Mouse (Mus musculus) CH12.LX (cell line): Measurements from ENCODE around the gene Zfp260. TPM values are rescaled to one million over a fixed set of nuclear protein-coding genes. Genes with fewer than 3 reads are reported as not detected.

ENCODE experiments used
- DNase-seq: peaks from one replicate; pipeline ENCODE4 v3.0.0-alpha.2; 2013; ENCODE audit errors: extremely low read depth
- H3K27ac ChIP-seq: 2 replicates; pipeline ENCODE4 v1.5.1; 2012; ENCODE audit warnings: low read depth, mild to moderate bottlenecking, control low read depth, moderate library complexity; ENCODE audit not compliant: insufficient read depth
- H3K27me3 ChIP-seq: replicated peaks from 2 replicates; pipeline ENCODE3; 2012; ENCODE audit warnings: inconsistent platforms
- H3K36me3 ChIP-seq, 2 experiments: replicated peaks in 1 of 2; 2 replicates each; pipeline versions ENCODE3 to v1.6.1; 2012; ENCODE audit warnings: inconsistent platforms in 1 of 2, low read length in 1 of 2, mild to moderate bottlenecking in 1 of 2, mixed read lengths in 1 of 2, moderate library complexity in 1 of 2; ENCODE audit not compliant: control insufficient read depth in 1 of 2, insufficient read depth in 1 of 2
- H3K4me1 ChIP-seq, 2 experiments: 2 replicates each; pipeline ENCODE4 v1.6.1; 2012; ENCODE audit warnings: inconsistent platforms in 1 of 2, moderate library complexity in 1 of 2; ENCODE audit not compliant: insufficient read depth in 2 of 2, control insufficient read depth in 1 of 2
- H3K4me2 ChIP-seq: 2 replicates; pipeline ENCODE4 v1.6.1; 2012; ENCODE audit warnings: low read depth, mild to moderate bottlenecking, control low read depth; ENCODE audit not compliant: poor library complexity, insufficient read depth, severe bottlenecking
- H3K4me3 ChIP-seq, 3 experiments: fragments of 150-350 bp in 1 of 3; sonication (generic) in 1 of 3; replicated peaks in 1 of 3; 2 replicates each; pipeline versions ENCODE3 to v1.5.1; 2011 to 2012; ENCODE audit warnings: low read depth in 2 of 3, low read length in 2 of 3, mild to moderate bottlenecking in 2 of 3, moderate library complexity in 2 of 3, control low read depth in 1 of 3, improper control_type of control experiment in 1 of 3, inconsistent platforms in 1 of 3, mixed read lengths in 1 of 3; ENCODE audit not compliant: poor library complexity in 1 of 3
- H3K79me2 ChIP-seq: replicated peaks from 2 replicates; pipeline ENCODE4 v1.6.1; 2012; ENCODE audit warnings: mild to moderate bottlenecking, moderate library complexity; ENCODE audit not compliant: control insufficient read depth, poor library complexity, insufficient read depth, severe bottlenecking; ENCODE audit errors: extremely low read depth
- H3K9ac ChIP-seq: 2 replicates; pipeline ENCODE4 v1.6.1; 2012; ENCODE audit warnings: low read depth, mild to moderate bottlenecking, control low read depth, moderate library complexity; ENCODE audit not compliant: insufficient read depth
- H3K9me3 ChIP-seq: replicated peaks from 2 replicates; pipeline ENCODE3; 2012; ENCODE audit warnings: low read length, inconsistent platforms, mixed read lengths
- BHLHE40 ChIP-seq: IDR thresholded peaks from 2 replicates; pipeline ENCODE4 v1.6.1; 2011; ENCODE audit warnings: mild to moderate bottlenecking, low read depth, low read length, improper control_type of control experiment
- CHD1 ChIP-seq: IDR thresholded peaks from 2 replicates; pipeline ENCODE4 v1.6.1; 2012; ENCODE audit warnings: low read depth, low read length, improper control_type of control experiment, inconsistent platforms
- CHD2 ChIP-seq: IDR thresholded peaks from 2 replicates; pipeline ENCODE4 v1.6.1; 2011; ENCODE audit warnings: low read length, improper control_type of control experiment
- CTCF ChIP-seq, 2 experiments: IDR thresholded peaks in 1 of 2; conservative IDR thresholded peaks in 1 of 2; 2 replicates each; pipeline ENCODE4 v1.5.1; 2011 to 2012; ENCODE audit warnings: low read depth in 2 of 2, low read length in 2 of 2, improper control_type of control experiment in 1 of 2, inconsistent platforms in 1 of 2, mild to moderate bottlenecking in 1 of 2, moderate library complexity in 1 of 2
- ELF1 ChIP-seq: IDR thresholded peaks from 2 replicates; pipeline ENCODE4 v1.6.1; 2014; ENCODE audit warnings: low read depth, mild to moderate bottlenecking, inconsistent platforms, low read length, improper control_type of control experiment
- EP300 ChIP-seq: IDR thresholded peaks from 2 replicates; pipeline ENCODE4 v1.6.1; 2011; ENCODE audit warnings: low read length, improper control_type of control experiment
- ETS1 ChIP-seq: conservative IDR thresholded peaks from 2 replicates; pipeline ENCODE4 v1.6.1; 2012; ENCODE audit warnings: low read depth, mild to moderate bottlenecking, inconsistent platforms, low read length, improper control_type of control experiment, moderate library complexity
- HCFC1 ChIP-seq: IDR thresholded peaks from 2 replicates; pipeline ENCODE4 v1.6.1; 2012; ENCODE audit warnings: low read depth, mild to moderate bottlenecking, inconsistent platforms, low read length, improper control_type of control experiment
- IRF4 ChIP-seq: IDR thresholded peaks from 2 replicates; pipeline ENCODE4 v1.6.1; 2014; ENCODE audit warnings: low read depth, mild to moderate bottlenecking, inconsistent platforms, low read length, improper control_type of control experiment
- JUND ChIP-seq: conservative IDR thresholded peaks from 2 replicates; pipeline ENCODE4 v1.6.1; 2011; ENCODE audit warnings: low read depth, low read length, improper control_type of control experiment
- MAFK ChIP-seq: IDR thresholded peaks from 2 replicates; pipeline ENCODE4 v1.6.1; 2011; ENCODE audit warnings: low read length, improper control_type of control experiment; ENCODE audit not compliant: insufficient replicate concordance
- MAZ ChIP-seq: IDR thresholded peaks from 2 replicates; pipeline ENCODE4 v1.6.1; 2012; ENCODE audit warnings: low read depth, mild to moderate bottlenecking, inconsistent platforms, low read length, improper control_type of control experiment, moderate library complexity
- MXI1 ChIP-seq: IDR thresholded peaks from 2 replicates; pipeline ENCODE4 v1.6.1; 2011; ENCODE audit warnings: mild to moderate bottlenecking, low read depth, low read length, improper control_type of control experiment
- MYC ChIP-seq: IDR thresholded peaks from 2 replicates; pipeline ENCODE4 v1.6.1; 2011; ENCODE audit warnings: low read depth, mild to moderate bottlenecking, improper control_type of control experiment, low read length
- NELFE ChIP-seq: IDR thresholded peaks from 2 replicates; pipeline ENCODE4 v1.6.1; 2011; ENCODE audit warnings: low read depth, low read length, improper control_type of control experiment
- POLR2AphosphoS2 ChIP-seq: IDR thresholded peaks from 2 replicates; pipeline ENCODE4 v1.6.1; 2011; ENCODE audit warnings: low read depth, low read length, improper control_type of control experiment
- RAD21 ChIP-seq: IDR thresholded peaks from 2 replicates; pipeline ENCODE4 v1.6.1; 2011; ENCODE audit warnings: low read depth, mild to moderate bottlenecking, low read length, improper control_type of control experiment, moderate library complexity
- RCOR1 ChIP-seq: conservative IDR thresholded peaks from 2 replicates; pipeline ENCODE4 v1.6.1; 2012; ENCODE audit warnings: low read depth, mild to moderate bottlenecking, inconsistent platforms, low read length, improper control_type of control experiment
- SIN3A ChIP-seq: IDR thresholded peaks from 2 replicates; pipeline ENCODE4 v1.6.1; 2012; ENCODE audit warnings: low read length, improper control_type of control experiment, inconsistent platforms
- SMC3 ChIP-seq: IDR thresholded peaks from 2 replicates; pipeline ENCODE4 v1.6.1; 2011; ENCODE audit warnings: low read depth, low read length, improper control_type of control experiment
- TCF12 ChIP-seq: IDR thresholded peaks from 2 replicates; pipeline ENCODE4 v1.6.1; 2014; ENCODE audit warnings: low read depth, mild to moderate bottlenecking, inconsistent platforms, low read length, improper control_type of control experiment
- UBTF ChIP-seq: IDR thresholded peaks from 2 replicates; pipeline ENCODE4 v1.6.1; 2012; ENCODE audit warnings: low read depth, mild to moderate bottlenecking, inconsistent platforms, low read length, improper control_type of control experiment, moderate library complexity
- USF1 ChIP-seq: IDR thresholded peaks from 2 replicates; pipeline ENCODE4 v1.6.1; 2014; ENCODE audit warnings: low read depth, mild to moderate bottlenecking, inconsistent platforms, low read length, improper control_type of control experiment
- USF2 ChIP-seq: conservative IDR thresholded peaks from 2 replicates; pipeline ENCODE4 v1.6.1; 2011; ENCODE audit warnings: low read depth, low read length, improper control_type of control experiment
- ZMIZ1 ChIP-seq: IDR thresholded peaks from 2 replicates; pipeline ENCODE4 v1.6.1; 2012; ENCODE audit warnings: low read depth, mild to moderate bottlenecking, inconsistent platforms, low read length, improper control_type of control experiment
- ZNF384 ChIP-seq: IDR thresholded peaks from 2 replicates; pipeline ENCODE4 v1.6.1; 2012; ENCODE audit warnings: low read depth, low read length, improper control_type of control experiment, inconsistent platforms
- dilution Hi-C: fragments of 300-500 bp; cut with MboI; formaldehyde crosslinking; loops from 2 replicates; pipeline ENCODE4 v1.14.3; 2020; ENCODE audit warnings: low sequenced_read_pairs; ENCODE audit not compliant: extremely low pct_unique_long_range_greater_than_20kb, extremely low pct_ligation_motif_present
- in situ Hi-C: fragments of 300-500 bp; cut with MboI; formaldehyde crosslinking; loops from 3 replicates; pipeline ENCODE4 v1.14.3; 2019; ENCODE audit warnings: low sequenced_read_pairs, low pct_ligation_motif_present, low pct_unique_long_range_greater_than_20kb, mixed read lengths
- polyA plus RNA-seq: library from polyadenylated mRNA; unstranded; fragments of >175 nt; gene quantifications from 2 replicates; pipeline ENCODE4 v1.2.1, GENCODE M21; 2012; ENCODE audit warnings: low read depth; ENCODE audit not compliant: insufficient read length
- total RNA-seq, 2 experiments: library from RNA; depleted of rRNA; stranded (reverse); fragments of 300-350 nt in 1 of 2; fragments of >200 nt in 1 of 2; gene quantifications; 2 replicates each; pipeline ENCODE4 v1.2.3; 2012 to 2014

The Zfp260 gene
- total and polyA plus RNA-seq, 3 experiments: 11.1 to 19.6 (median 11.5) TPM

DNA sequence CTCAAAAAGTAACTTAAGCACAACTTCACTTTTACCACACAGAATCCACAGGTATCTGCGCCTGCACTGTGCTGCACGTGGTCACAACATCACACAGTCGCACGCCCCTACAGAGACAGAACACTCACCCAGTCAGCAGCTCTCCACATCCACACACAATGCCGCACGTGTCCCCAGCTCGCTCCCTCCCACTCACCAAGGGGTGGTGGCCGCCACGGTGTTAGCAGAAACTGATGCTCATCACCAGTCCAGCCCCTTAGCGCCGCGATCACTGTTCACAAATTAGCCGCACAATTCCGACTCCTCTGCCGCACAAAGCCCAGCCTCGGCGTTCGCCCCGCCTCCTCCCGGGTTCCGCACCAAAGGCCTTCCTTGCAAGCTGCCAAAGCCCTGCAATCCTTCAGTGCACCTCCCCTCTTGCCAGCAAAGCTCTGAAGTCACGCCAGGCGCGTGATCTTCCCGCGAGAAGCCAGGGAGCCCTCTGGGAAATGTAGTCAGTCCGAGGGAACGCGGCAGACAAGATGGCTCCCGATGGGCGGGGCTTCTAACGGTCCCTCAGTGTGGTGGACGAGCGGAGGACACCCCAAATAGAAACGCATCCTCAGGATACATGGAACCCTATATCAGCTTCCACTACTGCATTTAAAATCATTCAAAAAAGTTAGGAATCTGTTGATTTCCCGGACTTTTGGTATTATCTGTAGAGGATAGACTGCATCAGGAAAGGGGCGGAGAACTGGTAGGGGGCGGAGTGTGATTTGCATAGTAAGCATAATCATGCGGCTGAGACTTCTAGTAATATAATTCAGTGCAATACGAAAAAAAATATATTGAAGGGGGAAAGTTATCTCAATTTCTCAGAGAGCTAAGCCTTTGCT lies 4.2 kb upstream of the Zfp260 start, which contains the start of the genes Gm26920 and Zfp566 (continued):
- peak; percentile 64; the same call in 1 of the 2 replicates for TF ChIP-seq NELFE
- TF ChIP-seq USF1: peak; percentile 28
- TF ChIP-seq CTCF (conservative IDR thresholded peaks at IDR 0.05 in 1 of 2, IDR thresholded peaks at IDR 0.05 in 1 of 2; ENCODE audit: low read depth in 2 of 2, low read length in 2 of 2): no peak
- TF ChIP-seq HCFC1: peak; percentile 99
- TF ChIP-seq BHLHE40: peak; percentile 74
- peak; percentile 76 for TF ChIP-seq ELF1
- peak; percentile 100 for TF ChIP-seq CHD2
- TF ChIP-seq JUND: no peak
- TF ChIP-seq POLR2AphosphoS2: no peak
- no peak for TF ChIP-seq SMC3
- TF ChIP-seq CHD1: no peak
- no peak for TF ChIP-seq ETS1
- no peak for TF ChIP-seq RAD21
- TF ChIP-seq UBTF: no peak
- TF ChIP-seq MYC: peak; percentile 95
- peak; percentile 84 for TF ChIP-seq ZMIZ1

DNA sequence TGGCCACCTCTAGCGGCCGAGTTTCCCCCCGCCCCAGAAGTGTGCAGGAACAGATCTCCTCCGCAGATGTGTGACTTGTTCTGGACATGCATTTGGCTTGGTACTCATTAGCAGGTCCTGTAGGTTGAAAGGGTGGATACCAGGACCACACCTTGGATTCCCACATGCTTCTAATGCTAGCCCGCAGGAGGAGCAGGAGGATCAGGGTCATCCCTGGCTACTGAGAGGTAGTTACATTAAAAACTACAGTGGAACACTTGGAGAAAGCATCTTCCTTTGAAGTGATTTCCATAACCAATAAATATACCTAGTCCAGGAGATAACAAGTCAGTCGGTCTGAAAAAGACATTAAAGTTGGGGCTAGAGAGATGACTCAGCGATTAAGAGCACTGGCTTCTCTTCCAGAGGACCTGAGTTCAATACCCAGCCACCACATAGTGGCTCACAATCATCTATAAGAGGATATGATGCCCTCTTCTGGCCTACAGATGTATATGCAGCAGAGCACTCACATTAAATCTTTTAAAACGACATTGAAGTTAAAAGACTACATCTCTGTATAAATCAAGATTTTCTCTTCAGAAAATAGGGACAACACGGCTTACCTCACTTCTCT lies 3.5 kb upstream of the Zfp260 start:
- no peaks in the 10 kb centered on the region for H3K27me3 ChIP-seq
- in situ Hi-C loops: no loop called here
- H3K9me3 ChIP-seq: no peaks in the 10 kb centered on the region
- TF ChIP-seq JUND (no peak; the same call in 1 of the 2 replicates), ZNF384 (no peak), BHLHE40 (no peak), NELFE (no peak), RAD21 (peak; percentile 61), IRF4 (0 out of 2 replicates have a peak, but pooled peaks have one; percentile 20), RCOR1 (no peak), MAZ (no peak), CHD2 (no peak), MXI1 (no peak), CTCF (conservative IDR thresholded peaks at IDR 0.05 in 1 of 2, IDR thresholded peaks at IDR 0.05 in 1 of 2; ENCODE audit: low read depth in 2 of 2, low read length in 2 of 2) (peak; percentile 53 to 75; a peak in 3 of 4 replicates), MYC (no peak), SIN3A (peak; percentile 21; the same call in 1 of the 2 replicates), ELF1 (no peak), EP300 (no peak), SMC3 (peak; percentile 52), USF2 (no peak), HCFC1 (peak; percentile 55; the same call in 1 of the 2 replicates), TCF12 (no peak), MAFK (peak; percentile 91; the same call in 1 of the 2 replicates)
- peaks cover 3 to 11% of the 10 kb centered on the region in 2 experiments for H3K36me3 ChIP-seq
- H3K4me2 ChIP-seq: peak overlapping the region; percentile 65
- peak overlapping the region; percentile 87 for H3K27ac ChIP-seq
- peak overlapping the region; percentile 47 to 78 (median 69) for H3K4me3 ChIP-seq
- H3K4me1 ChIP-seq: peaks cover 10 to 33% of the 10 kb centered on the region in 2 experiments
- H3K79me2 ChIP-seq: peaks cover 13% of the 10 kb centered on the region
- dilution Hi-C loops: no loop called here
- peak overlapping the region; percentile 21 for H3K9ac ChIP-seq
- peak; percentile 72 for DNase-seq
